Mouse (Mus musculus): ENCODE results near the gene Gngt2. TPM values are rescaled to one million over a fixed set of nuclear protein-coding genes. Genes with fewer than 3 reads are reported as not detected.
"Not testable (repeated sequence)": the region's sequence is repeated elsewhere in the genome, so short reads cannot be mapped to it uniquely, and the experiment has no call there.

Gngt2 gene
- polyA plus RNA-seq, 2 experiments from 2014 or later = 47.5 to 58.4 TPM

GRCm38 (mm10) chr11:95840694-95841497 lies 3.9 kb downstream of the Gngt2 start:
- no peak for ATAC-seq

GRCm38 (mm10) chr11:95841498-95841830 lies 4.4 kb downstream of the Gngt2 start:
- no peak for ATAC-seq

- peak; percentile 93 for ATAC-seq
Measured at GRCm38 (mm10) chr11:95842074-95842681, 5.2 kb downstream of the Gngt2 start, which contains the start of gene Abi3. Gene Abi3 (minus strand): TSS chr11:95842476.

GRCm38 (mm10) chr11:95842953-95843352 lies 5.9 kb downstream of the Gngt2 start:
- no peak for ATAC-seq

- no peak for ATAC-seq
Measured at GRCm38 (mm10) chr11:95843421-95843950, 6.5 kb downstream of the Gngt2 start.

GRCm38 (mm10) chr11:95844935-95845334 lies 7.9 kb downstream of the Gngt2 start:
- ATAC-seq = no peak

- no peak for ATAC-seq
Measured at GRCm38 (mm10) chr11:95850898-95851297, 13.9 kb downstream of the Gngt2 start.

GRCm38 (mm10) chr11:95853684-95854083 lies 16.7 kb downstream of the Gngt2 start:
- ATAC-seq = no peak

- ATAC-seq = no peak
Measured at GRCm38 (mm10) chr11:95857306-95857705, 20.3 kb downstream of the Gngt2 start.

- ATAC-seq = no peak
Measured at GRCm38 (mm10) chr11:95857716-95858527, 20.9 kb downstream of the Gngt2 start.

GRCm38 (mm10) chr11:95858528-95859467 lies 21.8 kb downstream of the Gngt2 start:
- ATAC-seq = peak; percentile 97

GRCm38 (mm10) chr11:95859468-95859855 lies 22.4 kb downstream of the Gngt2 start:
- peak; percentile 17 for ATAC-seq

GRCm38 (mm10) chr11:95860071-95860490 lies 23.1 kb downstream of the Gngt2 start:
- ATAC-seq = no peak

- ATAC-seq = no peak
Measured at GRCm38 (mm10) chr11:95861397-95861796, 24.4 kb downstream of the Gngt2 start.

GRCm38 (mm10) chr11:95869442-95869841 lies 32.4 kb downstream of the Gngt2 start:
- ATAC-seq = no peak

GRCm38 (mm10) chr11:95869918-95870470 lies 33.0 kb downstream of the Gngt2 start:
- no peak for ATAC-seq

GRCm38 (mm10) chr11:95875804-95876203 lies 38.8 kb downstream of the Gngt2 start:
- ATAC-seq = no peak

- ATAC-seq = no peak
Measured at GRCm38 (mm10) chr11:95876296-95876695, 39.3 kb downstream of the Gngt2 start.

- ATAC-seq = not testable (repeated sequence)
Measured at GRCm38 (mm10) chr11:95879861-95880260, 42.8 kb downstream of the Gngt2 start.

- no peak for ATAC-seq
Measured at GRCm38 (mm10) chr11:95890462-95891051, 53.5 kb downstream of the Gngt2 start.
